Mouse (Mus musculus) E14TG2a.4 (cell line): ENCODE measurements around the gene Tmem206.

Experiments used
- CTCF ChIP-seq: conservative IDR thresholded peaks from 2 replicates; pipeline ENCODE4 v1.5.1; 2014; ENCODE audit warnings: low read length
- POU5F1 ChIP-seq: IDR thresholded peaks from 2 replicates; pipeline ENCODE4 v1.6.1; 2014; ENCODE audit warnings: low read length, borderline replicate concordance

DNA sequence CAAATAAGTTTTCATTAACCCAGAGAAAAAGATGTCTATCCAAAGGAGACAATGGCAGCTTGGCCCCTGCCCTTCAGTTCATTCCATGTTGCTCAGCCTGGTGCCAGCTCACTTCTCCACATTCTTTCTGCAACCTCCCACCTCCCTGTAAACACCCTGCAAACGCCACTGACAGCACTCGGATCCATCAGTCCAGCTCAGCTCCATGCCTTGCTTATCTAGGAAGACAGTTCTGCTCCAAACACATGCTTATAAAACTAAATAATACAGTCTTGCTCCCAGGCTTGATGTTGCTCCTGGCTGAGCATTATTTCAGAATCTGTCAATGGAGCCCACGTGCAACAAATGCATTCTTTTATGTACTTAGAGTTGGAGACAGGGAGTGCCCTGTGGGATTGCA lies 29.9 kb upstream of the Tmem206 start:
- TF ChIP-seq CTCF (no peak), POU5F1 (no peak)
